Mouse (Mus musculus) natural killer cell, adult 2 months (primary cell): ENCODE results near the gene Ddr2.

Experiments
- DNase-seq, 2 experiments: peaks; one replicate each; pipeline ENCODE4 v3.0.0; 2022; ENCODE audit warnings: low spot score in 2 of 2

The Ddr2 gene

GRCm38 (mm10) chr1:170110516-170111332, at the start of gene Ddr2:
TSS of gene Ddr2 (minus strand) at chr1:170110762.
- DNase-seq = no peak

DNA sequence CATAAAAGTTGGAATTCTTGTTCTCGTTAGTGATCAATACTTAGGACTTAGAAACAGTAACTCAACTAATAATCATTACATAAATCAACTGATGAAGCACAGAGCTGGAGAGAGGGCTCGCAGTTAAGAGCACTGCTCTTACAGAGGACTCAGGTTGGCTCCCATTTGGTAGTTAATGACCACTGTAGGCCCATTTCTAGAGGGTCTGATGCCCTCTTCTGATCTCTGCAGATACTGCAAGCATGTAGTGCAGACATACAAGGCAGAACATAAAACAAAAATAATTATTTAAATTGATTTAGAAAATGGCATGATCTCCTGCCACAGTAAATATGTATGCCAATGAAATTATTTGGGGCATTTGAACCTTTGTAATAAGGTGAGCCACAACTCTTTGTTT, 49.1 kb upstream of the Ddr2 start:
- no peak for DNase-seq

GRCm38 (mm10) chr1:170155761-170156160, 45.2 kb upstream of the Ddr2 start:
- no peak for DNase-seq

- DNase-seq = no peak
Observed at GRCm38 (mm10) chr1:170155298-170155697, 44.7 kb upstream of the Ddr2 start.

DNA sequence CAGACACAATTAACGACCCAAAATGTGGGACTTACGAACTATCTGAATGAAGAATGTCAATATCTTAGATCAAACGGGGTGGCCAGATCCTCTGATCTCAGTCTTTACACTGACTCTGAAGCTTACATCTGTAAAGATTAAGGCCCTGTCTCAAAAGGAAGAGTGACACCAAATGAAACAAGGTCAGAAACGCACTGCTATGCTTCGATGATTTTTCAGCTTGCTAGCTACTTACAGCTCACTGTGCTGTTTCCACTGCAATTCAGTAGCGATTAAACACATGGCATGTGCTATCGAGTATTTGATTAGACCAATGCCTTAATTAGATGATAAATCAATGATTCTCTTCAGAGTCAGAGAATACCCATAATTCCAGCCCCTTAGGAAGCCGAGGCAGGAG, 43.4 kb upstream of the Ddr2 start:
- DNase-seq = no peak

DNA sequence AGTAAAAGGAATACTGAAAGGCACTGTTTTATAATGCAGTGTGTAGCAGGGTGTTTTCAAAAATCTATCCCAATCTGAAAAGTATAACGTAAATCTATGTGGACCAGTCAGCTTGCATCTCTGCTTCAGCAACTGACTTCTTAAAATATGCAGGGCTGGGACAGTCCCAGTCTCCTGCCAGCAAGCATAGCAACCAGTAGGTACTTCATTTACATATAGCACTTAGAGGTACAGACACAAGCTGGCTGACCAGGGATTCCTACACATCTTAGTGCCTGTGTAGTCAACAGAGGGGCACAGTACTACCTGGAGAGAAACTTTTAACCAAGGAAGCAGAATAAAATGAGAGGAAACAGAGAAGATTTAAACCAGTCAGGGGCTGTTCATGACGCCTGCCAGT, 42.0 kb upstream of the Ddr2 start:
- DNase-seq = peak in 1 of 2 experiments; percentile 9

DNA sequence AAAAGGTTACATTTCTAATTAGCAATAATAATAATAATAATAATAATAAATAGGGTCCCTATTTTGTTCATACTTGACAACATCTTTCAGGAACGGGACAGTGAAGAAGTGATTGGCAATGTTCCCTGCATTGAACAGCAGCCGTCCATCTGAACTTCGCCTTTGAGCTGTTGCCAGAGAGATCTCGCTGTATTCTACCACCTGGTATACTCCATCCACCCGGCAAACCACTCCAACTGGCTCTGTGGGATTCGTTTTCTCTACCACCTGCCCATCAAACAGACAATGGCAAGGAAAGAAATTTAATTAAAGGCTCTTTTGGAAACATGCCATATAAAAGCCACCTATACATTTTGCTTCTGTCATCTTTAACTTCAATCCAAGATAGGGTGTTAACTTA, 40.3 kb upstream of the Ddr2 start:
- no peak for DNase-seq

DNA sequence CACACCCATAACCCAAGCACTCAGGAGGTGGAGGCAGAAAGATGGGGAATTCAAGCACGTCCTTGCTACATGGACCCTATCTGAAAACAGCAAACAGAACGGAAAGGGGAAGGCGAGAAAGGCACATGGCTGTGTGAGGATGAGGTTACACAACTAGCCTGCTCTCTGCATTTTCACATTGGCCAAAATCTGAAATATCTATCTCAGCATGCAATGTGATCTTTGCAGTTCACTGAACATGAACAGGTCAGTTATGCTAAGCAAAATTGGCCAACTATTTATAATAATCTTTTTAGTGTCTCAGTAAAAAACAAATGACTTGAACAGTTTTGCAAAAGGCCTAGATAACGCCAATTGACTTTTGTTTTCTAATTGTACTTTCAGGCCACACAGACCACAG, 39.2 kb upstream of the Ddr2 start:
- DNase-seq = no peak

GRCm38 (mm10) chr1:170148536-170148935, 38.0 kb upstream of the Ddr2 start:
- no peak for DNase-seq

DNA sequence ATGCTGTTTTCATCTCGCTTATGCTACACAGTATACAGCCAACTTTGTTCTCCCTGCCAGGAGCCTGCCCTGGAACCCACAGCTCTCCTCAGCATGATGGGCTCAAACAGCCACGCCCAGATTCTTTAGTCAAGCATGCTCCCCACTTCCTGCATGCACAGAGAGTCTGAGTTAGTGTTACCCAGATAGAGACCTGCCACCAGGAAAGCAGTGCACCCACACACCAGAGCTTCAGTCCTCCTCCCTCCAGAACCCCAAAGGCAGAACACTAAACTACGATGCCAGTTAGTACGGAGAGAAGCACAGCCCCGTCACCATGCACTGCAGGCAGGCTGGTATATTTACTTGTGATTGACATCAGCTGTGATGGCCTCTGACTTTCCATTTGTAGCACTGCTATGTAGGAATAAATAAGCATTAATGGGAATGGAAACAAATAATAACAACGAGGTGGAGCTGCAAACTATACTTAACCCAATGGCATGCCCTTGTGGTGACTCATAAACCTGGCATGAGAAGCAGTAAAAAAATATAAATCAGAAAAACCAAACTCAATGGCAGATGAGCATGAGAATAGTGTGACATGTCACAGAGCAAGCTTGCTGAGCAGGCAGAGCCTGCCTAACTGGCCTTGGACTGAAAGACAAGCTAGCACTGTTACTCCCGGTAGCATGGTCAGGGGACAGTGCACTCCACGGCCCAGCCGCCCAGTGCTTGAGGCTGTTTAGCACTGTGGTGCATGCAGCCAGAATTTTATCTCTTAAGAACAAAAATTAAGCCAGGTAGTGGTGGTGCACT, 37.3 kb upstream of the Ddr2 start:
- DNase-seq = peak in 1 of 2 experiments; percentile 30

- no peak for DNase-seq
Observed at GRCm38 (mm10) chr1:170145606-170146005, 35.0 kb upstream of the Ddr2 start.

DNA sequence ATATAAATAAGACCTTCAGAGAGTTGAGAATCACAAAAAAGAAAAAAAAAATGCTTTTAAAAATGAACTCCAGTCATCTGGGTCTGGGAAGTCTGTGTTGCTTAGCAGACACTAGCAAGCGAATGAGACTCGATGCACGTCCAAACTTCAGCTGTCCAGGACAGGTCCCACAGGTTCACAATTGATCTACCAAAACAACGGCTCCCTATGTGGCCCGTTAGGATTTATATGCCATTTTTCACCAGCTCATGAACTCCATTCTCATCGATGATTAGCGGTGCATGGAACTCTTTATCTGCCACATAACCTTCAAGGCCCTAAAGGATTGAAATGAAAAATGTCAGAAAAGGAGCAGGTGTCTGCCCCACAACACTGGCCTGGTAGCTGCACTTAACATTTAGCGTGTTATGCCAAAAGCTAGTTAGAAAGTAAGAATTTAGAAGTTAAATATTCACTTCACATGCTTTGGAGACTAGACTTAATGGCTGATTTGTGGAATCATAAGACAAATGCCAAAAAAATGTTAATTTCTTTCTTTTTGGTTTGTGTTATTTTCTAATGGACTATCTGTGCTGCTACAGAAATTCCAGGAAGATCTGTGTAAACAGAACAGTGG, 31.8 kb upstream of the Ddr2 start:
- DNase-seq = no peak

DNA sequence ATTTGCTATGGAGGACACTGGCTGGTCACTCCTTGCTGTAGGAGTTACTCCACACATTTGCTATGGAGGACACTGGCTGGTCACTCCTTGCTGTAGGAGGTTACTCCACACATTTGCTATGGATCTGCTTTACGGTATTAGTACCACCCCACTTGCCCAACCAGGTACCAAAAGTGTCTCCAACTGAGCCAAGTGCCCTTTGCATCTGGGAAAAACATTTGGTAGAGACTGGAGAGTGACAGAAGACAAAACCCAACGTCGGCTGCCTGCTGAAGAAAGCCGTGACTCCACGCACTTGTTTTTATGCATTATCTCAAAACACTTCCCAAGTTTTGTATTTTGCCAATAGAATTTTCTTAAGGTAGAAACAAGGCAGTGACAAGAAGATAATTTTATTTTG, 31.1 kb upstream of the Ddr2 start:
- no peak for DNase-seq

DNA sequence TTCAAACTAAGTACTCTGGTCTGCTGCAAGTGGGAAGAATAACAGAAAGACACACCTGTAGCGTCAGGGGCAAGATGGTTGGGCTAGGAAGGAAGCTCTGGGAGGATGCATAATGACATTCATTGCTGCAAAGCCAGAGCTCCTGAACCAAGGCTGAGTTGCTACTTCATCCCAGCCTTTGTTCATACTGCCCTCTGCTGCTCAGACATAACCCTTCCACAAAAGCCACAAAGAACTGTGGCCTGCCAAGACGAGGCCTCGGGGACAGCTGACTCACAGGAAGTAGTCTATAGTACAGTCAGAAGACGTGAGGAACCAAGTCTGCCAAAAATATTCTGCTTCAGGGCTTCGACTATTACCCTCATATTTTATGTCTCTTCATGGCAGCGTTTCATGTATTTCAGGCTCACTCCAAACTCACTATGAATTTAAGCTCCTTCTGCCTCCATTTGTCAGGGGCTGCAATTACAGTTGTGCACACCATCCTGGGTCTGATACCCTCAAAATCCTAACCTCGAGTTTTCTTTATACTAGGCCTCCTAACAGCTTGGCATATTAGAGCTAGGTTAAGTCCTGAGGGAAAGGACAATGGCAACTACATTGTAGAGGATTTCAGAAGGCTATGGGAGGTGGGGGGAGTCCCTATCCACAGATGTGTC, 25.9 kb upstream of the Ddr2 start:
- DNase-seq = peak; percentile 58 to 62

DNA sequence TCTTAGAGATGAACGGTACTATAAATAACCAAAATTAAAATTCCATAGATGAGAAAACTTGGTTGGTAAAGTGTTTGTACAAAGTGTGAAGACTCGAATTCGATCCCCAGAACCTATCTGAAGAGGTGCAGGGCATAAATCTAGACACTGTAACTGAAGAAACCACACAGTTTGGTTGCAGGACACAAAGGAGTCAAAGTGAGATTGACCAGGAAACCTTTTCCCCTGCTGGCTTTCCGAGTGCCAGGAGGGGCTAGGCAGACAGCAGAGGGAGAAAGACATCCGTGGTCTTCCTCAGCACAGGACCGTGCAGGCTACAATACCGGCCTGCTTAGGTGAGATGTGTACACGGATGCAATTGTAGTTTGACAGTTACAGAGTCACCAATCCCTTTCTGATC, 23.7 kb upstream of the Ddr2 start:
- DNase-seq = no peak

GRCm38 (mm10) chr1:170130962-170131361, 20.4 kb upstream of the Ddr2 start:
- DNase-seq = no peak

DNA sequence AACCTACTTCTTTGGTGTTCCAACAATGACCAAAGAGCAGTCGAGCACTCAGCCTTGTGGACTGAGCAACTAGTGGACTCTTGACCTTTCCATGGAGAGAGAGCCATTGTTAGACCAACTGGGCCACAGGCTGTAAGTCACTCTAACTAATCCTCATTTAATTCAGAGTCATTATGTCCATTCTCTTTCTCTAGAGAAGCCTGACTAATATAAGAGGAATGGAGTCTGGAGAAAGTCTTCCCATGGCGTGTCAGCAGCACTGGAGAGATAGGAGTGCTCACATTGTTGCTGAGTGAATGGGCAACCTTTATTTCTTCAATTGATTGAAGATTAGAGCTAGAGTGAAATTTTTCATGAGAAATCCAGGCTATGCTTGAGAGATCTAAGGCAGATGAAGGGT, 14.1 kb upstream of the Ddr2 start:
- DNase-seq = no peak

- DNase-seq = no peak
Observed at GRCm38 (mm10) chr1:170113616-170114015, 3.1 kb upstream of the Ddr2 start.

DNA sequence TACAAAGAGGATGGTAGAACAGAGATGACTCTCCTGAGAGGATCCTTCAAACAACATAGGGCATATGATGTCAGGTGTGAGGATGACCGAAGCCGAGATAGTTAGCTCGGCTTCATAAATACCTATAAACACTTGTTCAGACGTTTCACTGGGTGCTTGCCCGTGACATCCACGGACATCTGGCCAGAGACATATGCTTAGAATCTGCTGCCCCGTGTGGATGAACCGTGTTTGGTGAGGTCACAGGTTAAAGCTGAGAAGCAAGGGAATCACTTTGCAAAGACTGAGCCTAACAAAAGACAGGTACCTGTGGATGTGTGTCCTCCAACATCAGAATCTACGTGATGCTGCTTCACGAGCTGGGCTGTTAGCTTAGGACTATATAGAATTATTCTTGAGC, 1.7 kb upstream of the Ddr2 start:
- DNase-seq = no peak

DNA sequence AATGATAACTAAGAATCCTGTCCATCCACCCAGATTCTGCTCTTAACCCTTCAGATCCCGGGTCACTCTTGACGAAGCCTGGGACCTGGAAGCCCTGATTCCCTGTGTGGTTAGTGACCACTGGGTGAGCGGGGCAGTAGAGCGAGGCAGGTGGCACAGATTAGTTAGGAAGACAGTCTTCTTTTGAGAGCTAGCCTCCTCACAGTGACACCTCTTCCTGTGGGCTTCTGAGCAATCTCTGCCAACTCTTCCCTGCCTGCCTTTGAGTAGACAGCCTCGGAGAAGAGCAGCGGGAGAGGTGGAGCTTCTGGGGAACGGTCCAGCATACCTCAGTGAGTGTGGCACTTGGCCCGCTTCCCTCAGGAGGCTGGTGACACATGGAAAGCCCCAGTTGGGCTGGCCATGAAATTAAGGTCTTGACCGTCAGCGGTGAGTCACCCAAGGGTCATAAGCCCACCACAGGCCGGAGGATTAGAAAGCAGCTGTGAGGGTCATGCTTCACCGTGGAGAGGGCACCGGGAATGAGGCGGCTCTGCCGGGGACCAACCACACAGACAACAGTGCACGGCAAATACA, 1.2 kb upstream of the Ddr2 start:
- no peak for DNase-seq

- no peak for DNase-seq
Observed at GRCm38 (mm10) chr1:170109776-170110515, 616 bp downstream of the Ddr2 start.
